Mouse (Mus musculus): ENCODE measurements around the gene Cntfr. TPM values are rescaled to one million over a fixed set of nuclear protein-coding genes. Genes with fewer than 3 reads are reported as not detected.
"Not testable (repeated sequence)": the region's sequence is repeated elsewhere in the genome, so short reads cannot be mapped to it uniquely, and the experiment has no call there.

Cntfr gene
- total RNA-seq, 2 experiments from 2014 or later = 46.1 to 52.3 TPM

DNA sequence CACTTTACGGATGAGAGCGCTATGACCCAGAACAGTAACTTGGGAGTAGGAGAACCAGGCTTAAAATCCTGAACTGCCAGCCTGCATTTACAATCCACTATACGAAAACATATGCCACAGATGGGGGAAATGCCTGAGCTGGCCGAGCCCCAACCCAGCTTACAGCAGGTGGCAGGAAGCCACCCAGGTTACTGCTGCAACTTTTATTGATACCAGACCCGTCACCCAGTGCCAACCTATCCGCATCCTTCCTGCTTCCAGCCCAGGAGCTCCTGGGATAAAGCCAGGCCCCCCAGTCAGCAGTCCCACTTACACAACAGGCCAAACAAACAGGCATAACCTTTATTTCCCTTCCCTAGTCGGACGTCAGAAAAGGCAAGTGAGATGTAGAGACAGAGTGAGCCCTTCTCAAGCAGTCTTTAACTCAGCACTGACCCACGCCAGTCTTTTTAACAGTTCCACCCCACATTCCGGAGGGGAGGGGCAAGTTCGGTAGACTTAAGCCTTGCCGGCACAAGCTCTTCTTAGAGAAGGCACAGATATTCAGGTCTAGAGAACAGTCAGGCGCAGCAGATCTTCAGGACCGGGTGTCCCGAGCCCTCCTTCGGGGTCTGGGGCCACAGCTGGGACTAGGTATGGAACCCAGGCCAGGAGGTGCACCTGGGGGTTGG lies 15.0 kb upstream of the Cntfr start:
- no peak for DNase-seq (ENCODE audit: low spot score in 2 of 2)

DNA sequence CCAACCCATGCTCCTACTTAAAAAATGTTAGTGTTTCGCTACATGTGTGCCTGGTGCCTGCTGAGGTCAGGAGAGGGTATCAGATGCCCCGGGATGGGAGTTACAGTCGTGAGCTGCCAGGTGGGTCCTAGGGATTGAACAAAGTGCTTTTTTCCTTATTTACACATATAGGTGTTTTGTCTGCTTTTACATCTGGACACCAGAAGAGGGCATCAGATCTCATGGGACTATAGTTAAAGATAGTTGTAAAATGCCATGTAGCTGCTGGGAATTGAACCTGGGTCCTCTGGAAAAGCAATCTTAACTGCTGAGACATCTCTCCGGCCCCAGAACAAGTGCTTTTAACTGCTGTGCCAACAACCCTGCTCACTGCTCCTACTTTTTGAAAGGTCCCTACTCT lies 13.3 kb upstream of the Cntfr start:
- no peak for DNase-seq (ENCODE audit: low spot score in 2 of 2)

DNA sequence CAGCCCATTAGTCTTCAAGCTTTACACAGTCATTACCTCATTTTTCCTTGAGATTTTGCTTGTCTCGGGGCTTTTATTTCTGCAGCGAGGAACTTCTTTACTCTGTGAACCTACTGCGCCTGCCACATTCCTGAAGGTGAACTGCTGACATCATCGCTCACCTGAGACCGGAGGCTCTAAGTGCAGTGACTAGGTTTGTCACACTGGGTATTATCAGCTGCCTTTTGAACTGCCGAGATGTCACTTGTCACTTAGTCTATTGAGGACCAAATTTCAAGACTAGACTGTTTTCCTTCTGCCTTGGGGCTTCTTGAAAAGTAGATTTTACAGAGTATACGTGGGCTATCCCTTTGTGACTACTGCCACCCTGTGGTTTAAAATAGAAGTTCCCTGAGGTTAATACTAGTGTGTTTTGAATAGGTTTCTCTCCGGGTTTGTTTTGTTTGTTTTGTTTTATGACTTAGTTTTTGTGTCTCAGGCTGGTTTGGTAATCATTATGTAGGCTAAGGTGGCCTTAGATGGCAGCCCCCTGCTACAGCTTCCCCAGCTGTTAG lies 11.4 kb upstream of the Cntfr start:
- DNase-seq (ENCODE audit: low spot score in 2 of 2) = no peak

DNA sequence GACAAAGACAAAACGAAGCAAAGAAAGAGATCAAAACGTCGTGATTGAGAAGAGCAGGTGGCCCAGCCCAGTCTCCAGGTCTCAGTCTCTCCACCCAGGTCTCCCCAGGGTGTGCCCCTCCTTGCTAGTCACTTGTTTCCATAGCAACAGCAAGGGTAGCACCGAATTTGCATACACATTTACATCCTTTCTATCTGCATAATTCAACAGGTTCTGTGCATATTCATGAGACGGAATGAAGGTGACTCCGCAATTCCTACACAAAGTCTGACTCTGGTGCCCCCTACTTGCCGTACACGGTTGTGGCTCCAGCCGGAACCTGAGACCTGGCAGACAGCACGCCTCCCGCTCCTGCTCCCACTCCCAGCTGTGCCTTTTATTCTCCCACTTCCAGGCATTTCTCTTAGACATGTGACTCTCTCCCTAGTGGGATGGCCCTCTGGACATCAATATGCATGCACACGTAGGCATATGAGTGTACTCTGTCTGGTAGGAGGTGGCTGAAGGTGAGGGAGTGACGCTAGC lies 10.2 kb upstream of the Cntfr start:
- peak in 1 of 2 experiments; percentile 38 for DNase-seq (ENCODE audit: low spot score in 2 of 2)

DNA sequence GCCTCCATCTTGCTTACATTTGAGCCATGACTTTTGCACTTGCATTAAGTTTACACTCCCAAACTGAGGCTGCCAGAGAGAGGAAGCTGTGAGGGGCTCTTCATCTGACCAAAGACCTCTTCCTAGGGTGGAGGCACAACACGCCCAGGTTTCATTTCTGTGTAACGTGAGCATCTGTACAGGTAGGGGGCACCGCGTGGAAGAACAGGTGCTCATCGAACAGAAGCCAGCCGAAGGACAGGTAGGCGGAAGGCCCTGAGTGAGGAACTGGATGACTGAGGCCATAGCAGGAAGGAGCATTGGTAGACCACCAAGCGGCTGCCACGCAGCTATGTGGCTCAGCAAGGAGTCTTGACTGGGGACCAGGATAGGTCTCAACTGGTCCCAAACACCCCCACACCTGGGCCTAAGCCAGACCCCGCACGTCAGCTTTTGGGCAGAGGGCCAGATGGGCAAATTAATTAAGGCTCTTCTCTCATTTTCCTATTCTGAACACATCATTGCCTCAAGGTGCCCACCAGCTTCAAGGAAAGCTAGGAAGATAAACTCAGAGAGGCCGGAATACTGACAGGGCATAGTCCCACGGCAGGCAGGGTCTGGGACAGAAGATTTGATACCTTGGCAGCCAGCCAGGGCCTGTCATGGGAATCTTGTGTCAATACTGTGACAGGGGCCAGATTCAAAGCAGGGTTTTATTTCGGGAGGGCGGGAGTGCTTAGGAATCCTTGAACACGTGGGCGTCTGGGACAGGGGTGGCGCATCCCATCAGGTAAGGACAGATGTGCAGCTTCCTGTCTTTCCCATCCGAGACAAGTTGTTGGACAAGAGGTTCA lies 9.2 kb upstream of the Cntfr start:
- DNase-seq (ENCODE audit: low spot score in 2 of 2) = no peak

DNA sequence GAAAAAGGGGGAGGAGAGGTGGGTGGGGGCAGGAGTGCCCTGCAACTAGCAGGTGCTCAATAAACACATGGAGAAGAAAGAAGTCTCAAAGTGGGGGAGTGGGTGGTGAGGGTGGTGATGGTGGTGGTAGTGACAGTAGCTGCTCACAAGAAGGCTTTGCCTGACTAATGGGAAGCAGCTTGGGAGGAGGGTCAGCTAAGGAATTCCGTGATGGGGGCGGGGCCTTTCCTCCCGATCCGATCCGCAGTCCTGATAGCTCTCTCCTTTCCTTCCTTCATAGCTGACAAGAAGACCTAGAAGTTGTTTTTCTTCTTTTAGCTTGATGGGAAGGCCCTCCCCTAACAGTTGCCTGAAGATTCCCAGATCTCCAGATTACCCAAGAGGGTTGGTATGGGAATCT lies 7.8 kb upstream of the Cntfr start:
- no peak for DNase-seq (ENCODE audit: low spot score in 2 of 2)

DNA sequence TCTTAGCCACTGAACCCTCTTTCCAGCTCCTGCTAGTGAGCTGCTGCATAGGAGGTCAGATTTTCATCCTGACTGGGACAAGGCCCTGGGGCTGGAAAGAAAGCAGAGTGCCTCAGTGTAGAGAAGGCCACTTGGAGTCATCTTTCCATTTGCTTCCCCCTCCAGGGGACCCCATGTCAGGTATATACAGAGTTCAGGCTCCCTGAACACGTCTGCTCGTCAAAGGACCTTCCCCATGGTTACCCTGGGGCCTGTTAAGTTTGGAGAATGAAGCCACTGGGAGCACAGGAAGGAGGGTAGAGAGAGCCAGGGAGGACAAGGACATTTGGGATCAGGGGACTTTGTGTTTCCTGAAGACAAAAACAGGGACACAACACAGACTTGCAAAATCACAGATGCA lies 5.3 kb upstream of the Cntfr start:
- DNase-seq (ENCODE audit: low spot score in 2 of 2) = not testable (repeated sequence)

DNA sequence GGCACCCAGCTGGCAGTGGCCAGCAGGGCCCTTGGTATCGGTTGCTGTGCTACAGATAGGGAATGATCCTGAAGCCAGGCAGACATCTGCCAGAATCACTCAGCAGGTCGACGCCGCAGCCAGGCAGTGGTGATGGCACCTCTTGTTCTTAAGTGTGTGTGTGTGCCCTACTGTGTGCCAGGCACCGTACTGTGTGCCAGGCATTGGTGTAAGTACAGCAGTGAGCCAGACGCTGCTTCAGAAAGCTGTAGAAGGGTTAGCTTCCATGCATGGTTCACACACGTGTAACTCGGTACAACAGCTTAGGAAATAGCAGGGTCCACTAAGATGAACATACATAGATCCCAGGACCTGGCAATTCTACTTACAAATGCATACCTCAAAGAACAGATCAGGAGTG lies 3.3 kb upstream of the Cntfr start:
- DNase-seq (ENCODE audit: low spot score in 2 of 2) = not testable (repeated sequence)

DNA sequence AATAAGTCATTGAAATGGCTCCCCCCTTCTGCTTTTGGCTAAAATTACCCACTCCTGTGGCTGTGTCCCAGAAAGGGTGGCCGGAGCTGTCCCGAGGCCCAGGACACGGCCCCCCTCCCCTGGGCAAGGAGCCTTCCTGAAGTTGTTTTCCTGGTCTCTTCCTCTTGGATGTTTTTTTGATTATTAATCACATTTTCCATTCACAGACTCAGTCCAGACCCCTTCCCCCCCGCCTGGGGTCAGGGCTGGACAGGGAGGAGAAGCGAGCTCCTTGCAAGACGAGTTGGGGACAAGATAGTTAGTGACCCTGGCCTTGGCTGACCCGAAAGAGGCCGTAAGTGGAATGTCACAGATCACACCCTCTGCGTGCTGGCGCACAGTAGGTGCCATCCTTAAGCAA lies 2.9 kb upstream of the Cntfr start, which contains the start of gene Il11ra1:
TSS of gene Il11ra1 (plus strand) at position 207 of the 400 bp plus-strand sequence.
- DNase-seq (ENCODE audit: low spot score in 2 of 2) = not testable (repeated sequence)

DNA sequence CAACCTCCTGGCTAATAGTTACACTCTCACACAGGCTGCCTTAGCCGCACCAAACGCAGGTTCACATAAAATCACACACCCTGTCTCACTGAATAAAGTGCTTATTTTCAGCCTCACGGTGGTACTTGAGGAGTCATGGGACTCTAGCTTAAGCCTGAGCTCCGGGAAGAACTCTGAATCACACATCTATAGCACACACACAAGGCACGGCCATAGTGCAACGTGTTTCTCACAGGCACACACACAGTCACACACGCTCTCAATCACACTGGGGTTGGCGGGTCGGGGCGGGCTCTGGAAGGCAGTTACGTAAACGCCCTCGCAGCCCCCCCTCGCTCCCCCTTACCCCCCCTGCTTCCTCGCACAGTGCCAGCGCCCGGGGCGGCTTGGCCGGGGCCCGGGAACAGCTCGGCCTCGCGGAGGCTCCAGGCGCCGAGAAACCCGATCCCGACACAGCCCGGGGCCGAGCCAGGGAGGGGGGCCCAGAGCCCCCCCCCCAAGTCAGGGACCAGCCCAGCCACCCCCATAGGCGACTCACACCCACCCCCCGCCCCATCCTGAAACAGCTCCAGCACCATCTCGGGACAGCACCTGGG lies 1.6 kb upstream of the Cntfr start:
- DNase-seq (ENCODE audit: low spot score in 2 of 2) = not testable (repeated sequence)

DNA sequence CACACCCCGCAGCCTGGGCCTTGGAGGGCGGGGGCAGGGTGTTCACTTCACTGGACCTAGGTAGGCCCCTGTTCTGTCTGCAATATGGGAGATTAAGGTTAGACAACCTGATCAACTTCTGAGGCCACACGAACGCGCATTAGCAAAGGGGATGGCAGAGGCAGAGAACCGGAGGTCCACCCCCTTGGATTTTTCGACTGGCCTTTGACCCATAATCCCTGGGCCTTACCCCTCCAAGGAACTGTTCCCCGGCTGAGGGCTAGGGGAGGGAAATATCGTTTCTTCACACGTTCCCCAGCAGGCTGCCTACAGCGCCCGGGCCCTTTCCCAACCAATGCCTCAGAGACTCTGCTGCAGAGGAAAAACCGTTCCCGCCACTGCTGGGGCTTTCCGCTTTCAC lies 437 bp downstream of the Cntfr start:
- DNase-seq (ENCODE audit: low spot score in 2 of 2) = not testable (repeated sequence)

DNA sequence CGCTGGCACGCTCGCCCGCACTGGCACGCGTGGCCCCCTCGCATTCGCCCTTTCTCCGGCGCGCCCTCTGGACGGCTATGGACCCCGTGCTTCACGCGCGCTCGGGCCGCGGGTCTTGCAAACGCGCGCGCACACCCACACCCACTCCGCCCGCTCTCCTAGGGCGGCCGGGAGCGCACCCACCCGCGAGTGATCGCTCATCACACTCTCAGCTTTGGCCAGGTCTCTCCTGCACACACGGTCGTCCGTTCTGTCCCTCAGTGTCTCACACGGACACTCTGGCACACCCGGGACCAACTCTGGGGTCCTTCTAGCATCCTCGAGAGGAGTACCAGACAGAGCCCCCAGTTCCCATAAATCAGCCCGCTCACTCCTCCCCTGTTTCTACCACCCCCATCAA lies 1.1 kb downstream of the Cntfr start:
- not testable (repeated sequence) for DNase-seq (ENCODE audit: low spot score in 2 of 2)

DNA sequence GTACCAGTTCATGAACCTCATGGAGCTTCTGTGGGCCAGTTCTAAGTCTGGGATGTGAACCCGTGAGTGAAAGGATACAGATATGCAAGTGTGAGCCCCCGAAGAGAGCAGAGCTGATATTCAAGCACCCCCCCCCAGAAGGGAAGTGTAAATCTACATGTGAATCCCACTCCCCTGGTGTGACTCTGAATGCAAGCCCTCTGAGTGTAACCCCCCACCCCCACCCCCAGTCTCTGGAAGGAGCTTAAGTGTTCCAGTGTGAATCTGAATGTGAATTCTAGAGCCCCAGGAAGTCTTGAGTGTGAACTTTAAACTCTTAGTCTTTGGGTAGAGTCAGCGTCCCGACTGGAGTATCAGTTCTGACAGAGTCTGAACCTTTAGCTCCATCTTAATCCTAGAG lies 3.4 kb downstream of the Cntfr start:
- DNase-seq (ENCODE audit: low spot score in 2 of 2) = not testable (repeated sequence)

DNA sequence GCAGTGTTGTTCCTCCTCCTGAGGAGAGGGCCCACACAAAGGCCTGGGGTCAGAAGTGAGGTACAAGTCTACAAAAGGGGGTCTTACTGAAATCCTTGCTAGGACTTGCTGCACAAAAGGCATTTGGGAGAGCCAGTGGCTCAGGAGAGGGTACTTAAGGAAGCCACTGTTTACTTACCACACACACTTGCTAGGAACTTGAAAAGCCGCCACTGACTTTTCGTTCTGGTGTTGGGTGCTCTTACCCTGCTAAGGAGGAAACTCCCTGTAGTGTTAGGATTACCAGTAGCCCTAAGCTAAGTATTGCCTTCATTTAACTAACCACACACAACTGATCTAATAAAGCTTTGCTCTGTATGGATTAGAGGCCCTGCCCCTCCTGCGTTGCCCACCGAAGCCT lies 6.9 kb downstream of the Cntfr start:
- DNase-seq (ENCODE audit: low spot score in 2 of 2) = not testable (repeated sequence)

DNA sequence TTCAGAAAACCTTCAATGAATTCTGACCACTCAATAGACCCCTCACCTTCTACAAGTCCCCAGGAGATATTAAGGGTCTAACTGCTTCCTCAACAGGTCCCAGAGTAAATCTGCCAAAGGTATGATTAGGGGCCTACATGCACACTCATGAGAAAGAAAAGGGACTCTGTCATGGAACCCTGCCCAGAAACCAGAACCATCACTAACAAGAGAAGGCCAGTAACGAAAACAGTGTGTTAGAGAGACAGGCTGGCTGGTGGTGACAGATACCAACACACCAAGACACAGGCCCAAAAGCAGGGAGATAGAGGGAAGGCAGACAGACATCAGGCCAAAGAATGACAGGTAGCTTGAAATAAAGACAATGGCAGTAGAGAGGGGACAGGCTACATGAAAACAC lies 8.3 kb downstream of the Cntfr start:
- DNase-seq (ENCODE audit: low spot score in 2 of 2) = not testable (repeated sequence)

DNA sequence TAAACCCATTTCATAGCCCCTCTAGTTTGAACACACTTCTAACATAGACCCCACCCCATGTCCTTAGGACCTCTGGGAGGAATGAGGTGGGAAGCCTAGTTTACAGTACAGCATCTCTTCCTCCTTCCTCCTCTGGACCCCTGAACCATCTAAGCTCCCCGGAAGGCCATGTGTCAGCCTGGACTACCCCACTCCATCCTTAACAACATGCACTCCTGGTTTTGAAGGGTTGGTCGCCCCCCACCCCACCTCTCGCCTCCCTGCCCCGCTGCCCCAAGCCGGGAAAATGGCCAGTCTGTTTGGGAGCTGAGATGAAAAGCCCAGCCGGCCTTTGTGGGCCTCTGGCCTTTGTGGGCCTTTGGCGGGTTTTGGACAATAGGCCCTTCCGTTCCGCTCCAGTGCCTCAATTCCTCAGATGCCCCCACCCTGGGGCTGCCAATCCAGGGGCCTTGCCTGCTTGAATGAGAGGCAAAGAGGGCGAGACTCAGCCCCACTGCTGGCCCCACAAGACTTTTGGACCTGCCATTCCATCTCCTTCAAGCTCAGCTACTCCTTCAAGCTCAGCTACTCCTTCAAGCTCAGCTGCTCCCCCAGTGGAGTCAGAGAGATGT lies 10.9 kb downstream of the Cntfr start:
- DNase-seq (ENCODE audit: low spot score in 2 of 2) = not testable (repeated sequence)

DNA sequence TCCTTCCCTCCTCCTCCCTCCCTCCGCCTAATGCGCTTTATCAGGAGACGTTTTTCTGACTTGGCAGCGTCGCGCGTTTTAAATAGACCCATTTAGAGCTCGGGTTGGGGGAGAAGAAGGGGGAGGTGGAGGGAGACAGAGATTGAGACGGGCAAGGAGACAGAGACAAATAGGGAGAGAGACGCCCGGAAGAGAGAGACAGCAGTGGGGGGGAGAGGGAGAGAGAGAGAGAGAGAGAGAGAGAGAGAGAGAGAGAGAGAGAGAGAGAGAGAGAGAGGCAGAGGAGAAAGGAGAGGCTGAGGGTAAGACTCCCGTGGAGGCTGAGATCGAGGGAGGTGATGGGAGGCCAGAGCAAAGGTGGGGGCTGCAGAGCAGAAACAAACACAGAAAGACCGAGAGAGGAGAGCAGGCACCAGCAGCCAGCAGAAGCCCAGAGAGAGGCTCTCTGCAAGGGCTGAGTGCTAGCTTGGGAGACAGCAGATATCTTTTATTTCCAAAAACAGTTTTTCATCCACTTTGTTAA lies 11.9 kb downstream of the Cntfr start:
- not testable (repeated sequence) for DNase-seq (ENCODE audit: low spot score in 2 of 2)

DNA sequence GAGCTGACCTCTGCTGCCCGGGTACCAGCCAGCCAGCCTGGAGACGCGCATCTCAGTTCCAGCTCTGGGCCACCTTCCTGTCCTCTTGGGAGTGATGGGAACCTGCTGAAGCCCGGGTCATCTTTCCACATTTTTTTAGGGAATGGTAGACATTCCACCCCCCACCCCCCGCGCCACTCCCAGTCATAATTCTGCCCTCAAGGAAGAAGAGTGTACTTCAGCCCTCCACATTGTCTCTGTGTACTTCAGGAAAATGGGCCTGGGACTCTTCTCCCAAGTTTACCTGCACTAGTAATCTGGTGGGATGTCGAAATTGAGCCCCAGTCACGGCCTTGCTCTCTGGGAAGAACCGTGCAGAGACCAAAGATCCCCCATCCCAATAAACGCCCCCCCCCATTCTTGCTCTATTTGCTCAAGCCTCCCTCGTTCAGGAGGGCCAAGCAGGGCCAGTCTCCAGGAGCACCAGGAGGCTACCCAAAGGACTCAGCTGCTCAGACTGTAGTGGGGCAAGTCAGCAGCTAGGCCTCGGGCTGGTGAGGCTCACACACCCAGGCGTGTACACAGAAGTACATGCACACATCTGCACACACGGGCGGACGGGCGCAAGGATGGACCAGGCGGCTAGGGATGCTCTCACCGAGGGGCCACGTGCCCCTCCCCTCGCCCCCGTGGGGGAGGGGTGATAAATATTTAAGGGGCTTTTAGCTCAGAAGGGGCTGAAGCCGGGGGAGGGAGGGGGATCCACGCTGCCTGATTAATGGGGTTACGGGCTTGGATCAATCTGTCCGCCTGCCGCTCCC lies 12.6 kb downstream of the Cntfr start:
- DNase-seq (ENCODE audit: low spot score in 2 of 2) = not testable (repeated sequence)

DNA sequence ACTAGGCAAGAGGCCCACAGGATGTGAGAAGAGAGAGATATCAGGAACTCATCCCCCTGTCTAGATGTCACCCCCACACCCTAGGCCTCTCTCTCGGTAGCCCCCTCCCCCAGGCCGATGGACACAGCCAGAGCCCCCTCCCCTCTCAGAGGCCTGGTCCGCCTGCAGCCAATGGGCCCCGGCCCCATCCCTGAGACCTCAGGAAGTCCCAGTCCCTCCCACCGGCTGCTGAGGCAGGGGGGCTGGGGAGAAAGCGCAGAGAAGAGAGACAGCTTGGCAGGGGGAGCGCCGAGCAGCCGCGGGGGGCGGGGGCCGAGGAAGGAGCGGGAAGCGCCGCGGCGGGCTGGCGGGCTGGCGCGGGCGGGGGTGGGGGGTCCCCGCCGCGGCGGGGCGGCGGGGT lies 13.6 kb downstream of the Cntfr start:
- DNase-seq (ENCODE audit: low spot score in 2 of 2) = not testable (repeated sequence)

DNA sequence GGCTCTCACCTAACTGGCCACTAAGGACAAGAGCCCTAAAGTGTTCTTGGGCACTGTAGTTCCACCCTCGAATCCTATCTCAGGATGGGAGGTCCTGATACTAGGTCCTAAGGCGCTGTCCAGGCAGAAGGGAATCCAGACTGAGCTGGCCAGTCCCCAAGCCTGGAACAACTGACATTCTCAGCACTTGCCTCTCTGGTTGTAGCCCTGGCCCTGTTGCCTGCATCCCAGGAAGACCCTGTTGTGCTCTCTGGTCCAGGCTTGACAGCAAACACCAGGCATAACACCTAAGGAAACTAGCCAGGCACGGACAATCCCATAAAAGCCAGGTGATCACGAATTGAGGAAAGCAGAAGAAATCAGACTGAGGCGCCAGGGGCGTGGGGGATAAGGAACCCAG lies 14.1 kb downstream of the Cntfr start:
- no peak for DNase-seq (ENCODE audit: low spot score in 2 of 2)
